Mouse (Mus musculus): ENCODE data around the gene Kcnc3. TPM values are rescaled to one million over a fixed set of nuclear protein-coding genes. Genes with fewer than 3 reads are reported as not detected.
A peak's percentile ranks its signal among the peaks of the same experiment; 100 is the strongest.

Gene Kcnc3
- polyA plus RNA-seq, 1 experiment = 0.51 TPM

- H3K4me1 ChIP-seq (ENCODE audit: control insufficient read depth, insufficient read depth, low read length) = no peaks in the 10 kb centered on the region
- H3K27ac ChIP-seq (ENCODE audit: insufficient read depth, low read length) = no peak overlapping the region
- no peak overlapping the region for H3K4me3 ChIP-seq (ENCODE audit: insufficient read depth, low read length)
- TF ChIP-seq POLR2A (IDR thresholded peaks at IDR 0.05; ENCODE audit: low read depth, low read length) (no peak), CTCF (IDR thresholded peaks at IDR 0.05; ENCODE audit: borderline replicate concordance, insufficient read depth, low read length) (no peak)
These were observed 42.2 kb downstream of the Kcnc3 start for GRCm38 (mm10) chr7:44632676-44633075.

- no peak overlapping the region for H3K27ac ChIP-seq (ENCODE audit: insufficient read depth, low read length)
- H3K4me1 ChIP-seq (ENCODE audit: control insufficient read depth, insufficient read depth, low read length) = no peaks in the 10 kb centered on the region
- no peak for TF ChIP-seq CTCF (IDR thresholded peaks at IDR 0.05; ENCODE audit: borderline replicate concordance, insufficient read depth, low read length)
- TF ChIP-seq POLR2A (IDR thresholded peaks at IDR 0.05; ENCODE audit: low read depth, low read length) = no peak
- H3K4me3 ChIP-seq (ENCODE audit: insufficient read depth, low read length) = no peak overlapping the region
These were observed 42.9 kb downstream of the Kcnc3 start for GRCm38 (mm10) chr7:44633407-44633806.

GRCm38 (mm10) chr7:44636684-44637083 lies 46.2 kb downstream of the Kcnc3 start:
- TF ChIP-seq CTCF (IDR thresholded peaks at IDR 0.05; ENCODE audit: borderline replicate concordance, insufficient read depth, low read length) = no peak
- no peak for TF ChIP-seq POLR2A (IDR thresholded peaks at IDR 0.05; ENCODE audit: low read depth, low read length)
- no peak overlapping the region for H3K4me3 ChIP-seq (ENCODE audit: insufficient read depth, low read length)
- H3K27ac ChIP-seq (ENCODE audit: insufficient read depth, low read length) = no peak overlapping the region
- no peaks in the 10 kb centered on the region for H3K4me1 ChIP-seq (ENCODE audit: control insufficient read depth, insufficient read depth, low read length)

- Histone ChIP-seq H3K4me1 (ENCODE audit: control insufficient read depth, insufficient read depth, low read length) (no peaks in the 10 kb centered on the region), H3K4me3 (ENCODE audit: insufficient read depth, low read length) (no peak overlapping the region), H3K27ac (ENCODE audit: insufficient read depth, low read length) (no peak overlapping the region)
- TF ChIP-seq CTCF (IDR thresholded peaks at IDR 0.05; ENCODE audit: borderline replicate concordance, insufficient read depth, low read length) (no peak), POLR2A (IDR thresholded peaks at IDR 0.05; ENCODE audit: low read depth, low read length) (no peak)
These were observed 48.2 kb downstream of the Kcnc3 start for GRCm38 (mm10) chr7:44638663-44639062.

- Histone ChIP-seq H3K4me3 (ENCODE audit: insufficient read depth, low read length) (no peak overlapping the region), H3K4me1 (ENCODE audit: control insufficient read depth, insufficient read depth, low read length) (no peaks in the 10 kb centered on the region), H3K27ac (ENCODE audit: insufficient read depth, low read length) (no peak overlapping the region)
- TF ChIP-seq CTCF (IDR thresholded peaks at IDR 0.05; ENCODE audit: borderline replicate concordance, insufficient read depth, low read length) (no peak), POLR2A (IDR thresholded peaks at IDR 0.05; ENCODE audit: low read depth, low read length) (no peak)
These were observed 50.6 kb downstream of the Kcnc3 start for GRCm38 (mm10) chr7:44640843-44641605.

DNA sequence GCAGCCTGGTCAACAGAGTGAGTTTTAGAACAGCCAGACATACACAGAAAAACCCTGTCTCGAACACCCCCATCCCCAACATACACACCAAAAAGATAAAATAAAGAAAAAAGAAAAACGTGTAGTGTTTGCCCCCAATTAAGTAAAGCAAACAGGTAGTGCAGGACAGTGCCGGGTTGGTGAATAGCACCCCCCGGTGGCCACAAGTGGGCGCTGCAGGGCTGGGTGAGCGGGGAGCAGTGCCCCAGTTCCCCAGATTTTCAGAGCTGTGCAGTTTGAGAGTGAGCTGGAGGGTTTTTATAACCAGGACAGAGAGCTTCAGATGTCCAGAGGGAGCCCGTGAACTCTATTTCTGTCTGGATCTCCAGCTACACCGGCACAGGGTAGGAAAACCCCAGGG lies 51.4 kb downstream of the Kcnc3 start:
- H3K4me1 ChIP-seq (ENCODE audit: control insufficient read depth, insufficient read depth, low read length) = no peaks in the 10 kb centered on the region
- H3K4me3 ChIP-seq (ENCODE audit: insufficient read depth, low read length) = no peak overlapping the region
- no peak overlapping the region for H3K27ac ChIP-seq (ENCODE audit: insufficient read depth, low read length)
- TF ChIP-seq CTCF (IDR thresholded peaks at IDR 0.05; ENCODE audit: borderline replicate concordance, insufficient read depth, low read length) = peak; percentile 21; the same call in 1 of the 2 replicates
- no peak for TF ChIP-seq POLR2A (IDR thresholded peaks at IDR 0.05; ENCODE audit: low read depth, low read length)

GRCm38 (mm10) chr7:44645256-44645655 lies 54.8 kb downstream of the Kcnc3 start:
- Histone ChIP-seq H3K4me1 (ENCODE audit: control insufficient read depth, insufficient read depth, low read length) (no peaks in the 10 kb centered on the region), H3K4me3 (ENCODE audit: insufficient read depth, low read length) (no peak overlapping the region), H3K27ac (ENCODE audit: insufficient read depth, low read length) (no peak overlapping the region)
- no peak for TF ChIP-seq POLR2A (IDR thresholded peaks at IDR 0.05; ENCODE audit: low read depth, low read length)
- no peak for TF ChIP-seq CTCF (IDR thresholded peaks at IDR 0.05; ENCODE audit: borderline replicate concordance, insufficient read depth, low read length)

GRCm38 (mm10) chr7:44645951-44646350 lies 55.5 kb downstream of the Kcnc3 start:
- Histone ChIP-seq H3K4me3 (ENCODE audit: insufficient read depth, low read length) (no peak overlapping the region), H3K4me1 (ENCODE audit: control insufficient read depth, insufficient read depth, low read length) (no peaks in the 10 kb centered on the region), H3K27ac (ENCODE audit: insufficient read depth, low read length) (no peak overlapping the region)
- no peak for TF ChIP-seq CTCF (IDR thresholded peaks at IDR 0.05; ENCODE audit: borderline replicate concordance, insufficient read depth, low read length)
- TF ChIP-seq POLR2A (IDR thresholded peaks at IDR 0.05; ENCODE audit: low read depth, low read length) = no peak

- no peak overlapping the region for H3K27ac ChIP-seq (ENCODE audit: insufficient read depth, low read length)
- no peak overlapping the region for H3K4me3 ChIP-seq (ENCODE audit: insufficient read depth, low read length)
- TF ChIP-seq POLR2A (IDR thresholded peaks at IDR 0.05; ENCODE audit: low read depth, low read length) (no peak), CTCF (IDR thresholded peaks at IDR 0.05; ENCODE audit: borderline replicate concordance, insufficient read depth, low read length) (peak; percentile 70; the same call in 1 of the 2 replicates)
- no peaks in the 10 kb centered on the region for H3K4me1 ChIP-seq (ENCODE audit: control insufficient read depth, insufficient read depth, low read length)
These were observed 56.7 kb downstream of the Kcnc3 start for GRCm38 (mm10) chr7:44647042-44647724.

GRCm38 (mm10) chr7:44647729-44648128 lies 57.3 kb downstream of the Kcnc3 start:
- Histone ChIP-seq H3K4me3 (ENCODE audit: insufficient read depth, low read length) (no peak overlapping the region), H3K27ac (ENCODE audit: insufficient read depth, low read length) (no peak overlapping the region)
- TF ChIP-seq CTCF (IDR thresholded peaks at IDR 0.05; ENCODE audit: borderline replicate concordance, insufficient read depth, low read length) (no peak), POLR2A (IDR thresholded peaks at IDR 0.05; ENCODE audit: low read depth, low read length) (no peak)

More at GRCm38 (mm10) chr7:44647729-44648128, 57.3 kb downstream of the Kcnc3 start:
- no peaks in the 10 kb centered on the region for H3K4me1 ChIP-seq (ENCODE audit: control insufficient read depth, insufficient read depth, low read length)
